Mouse (Mus musculus): ENCODE measurements around the gene Rasa4. TPM values are rescaled to one million over a fixed set of nuclear protein-coding genes. Genes with fewer than 3 reads are reported as not detected.

The Rasa4 gene
- total and polyA plus RNA-seq, 2 experiments from 2014 or later: 26.8 to 30.6 TPM

DNA sequence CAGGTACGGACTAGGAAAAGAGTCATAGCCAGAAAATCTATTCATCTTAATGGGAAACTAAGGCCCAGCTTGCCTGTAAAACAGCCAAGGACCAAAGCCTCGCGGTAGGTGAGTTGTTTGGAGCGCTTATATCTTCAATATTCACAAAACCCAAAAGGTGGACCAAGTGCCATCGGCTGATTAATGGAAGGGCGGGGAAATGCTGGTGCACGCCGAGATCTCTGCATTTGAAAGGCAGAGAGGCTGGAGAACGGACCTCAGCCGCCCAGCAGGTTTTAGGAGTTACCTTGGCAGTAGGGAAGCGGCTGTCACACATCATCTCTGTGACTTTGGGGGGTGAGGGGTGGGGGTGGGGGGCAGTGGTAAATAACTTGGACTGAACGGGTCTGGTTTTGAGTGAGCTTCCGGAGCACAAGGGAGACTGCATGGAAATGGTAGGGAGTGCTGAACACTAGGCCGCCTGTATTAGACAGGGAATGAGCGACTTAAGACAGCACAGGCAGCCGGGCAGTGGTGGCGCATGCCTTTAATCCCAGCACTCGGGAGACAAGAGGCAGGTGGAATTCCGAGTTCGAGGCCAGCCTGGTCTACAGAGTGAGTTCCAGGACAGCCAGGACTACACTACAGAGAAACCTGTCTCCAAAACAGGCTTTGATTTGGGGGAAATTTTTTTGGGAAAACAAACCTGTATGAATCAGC lies 52.7 kb downstream of the Rasa4 start:
- Histone ChIP-seq H3K27ac (ENCODE audit: low read depth, low read length) (peak overlapping the region; percentile 49), H3K27me3 (ENCODE audit: insufficient read depth, low read length) (no peaks in the 10 kb centered on the region), H3K4me1 (ENCODE audit: insufficient read depth, low read length) (peaks cover 7% of the 10 kb centered on the region; the same call in 1 of the 2 replicates), H3K9ac (replicated peaks; ENCODE audit: low read length, poor library complexity, severe bottlenecking) (peak overlapping the region; percentile 73), H3K9me3 (ENCODE audit: low read length) (no peaks in the 10 kb centered on the region), H3K4me2 (ENCODE audit: low read depth, low read length, poor library complexity, severe bottlenecking) (peak overlapping the region; percentile 83), H3K4me3 (ENCODE audit: low read depth, low read length) (peak overlapping the region; percentile 67), H3K36me3 (ENCODE audit: insufficient read depth, low read length) (peaks cover 38% of the 10 kb centered on the region)
- DNase-seq (ENCODE audit: low spot score) (no peak), ATAC-seq (ENCODE audit: low FRiP score) (no peak)
- TF ChIP-seq CTCF (IDR thresholded peaks at IDR 0.05): no peak
- WGBS: 8% methylated on average over 20 of the region's 20 CpGs

DNA sequence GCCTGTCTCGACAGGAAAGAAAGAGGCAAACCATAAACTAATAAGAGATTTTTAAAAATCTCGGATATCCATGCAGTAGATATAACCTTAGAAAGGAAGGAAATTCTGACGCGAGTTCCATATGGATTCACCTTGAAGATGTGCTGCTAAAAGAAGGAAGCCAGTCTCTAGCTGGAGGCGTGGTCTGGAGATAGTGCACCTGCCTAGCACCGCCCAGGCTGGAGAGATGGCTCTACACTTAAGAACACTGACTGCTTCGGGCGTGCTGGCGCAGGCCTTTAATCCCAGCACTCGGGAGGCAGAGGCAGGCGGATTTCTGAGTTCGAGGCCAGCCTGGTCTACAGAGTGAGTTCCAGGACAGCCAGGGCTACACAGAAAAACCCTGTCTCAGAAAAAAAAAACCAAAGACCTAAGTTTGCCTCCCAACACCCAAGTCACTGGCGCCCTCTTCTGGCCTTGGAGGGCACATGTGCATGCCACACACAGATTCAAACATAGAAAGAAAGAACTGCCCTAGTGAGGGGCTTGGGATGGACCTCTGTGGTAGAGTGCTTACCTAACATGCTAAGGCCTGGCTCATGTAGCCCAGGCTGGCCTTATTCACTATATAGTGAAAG lies 54.0 kb downstream of the Rasa4 start:
- no peaks in the 10 kb centered on the region for H3K9me3 ChIP-seq (ENCODE audit: low read length)
- WGBS: 81% methylated on average over 13 of the region's 13 CpGs
- no peak overlapping the region for H3K4me2 ChIP-seq (ENCODE audit: low read depth, low read length, poor library complexity, severe bottlenecking)
- H3K27ac ChIP-seq (ENCODE audit: low read depth, low read length): no peak overlapping the region
- peaks cover 39% of the 10 kb centered on the region for H3K36me3 ChIP-seq (ENCODE audit: insufficient read depth, low read length)
- H3K9ac ChIP-seq (replicated peaks; ENCODE audit: low read length, poor library complexity, severe bottlenecking): no peak overlapping the region
- H3K27me3 ChIP-seq (ENCODE audit: insufficient read depth, low read length): no peaks in the 10 kb centered on the region
- H3K4me3 ChIP-seq (ENCODE audit: low read depth, low read length): no peak overlapping the region
- TF ChIP-seq CTCF (IDR thresholded peaks at IDR 0.05): peak; percentile 73
- ATAC-seq (ENCODE audit: low FRiP score) (no peak), DNase-seq (ENCODE audit: low spot score) (peak; percentile 49)
- H3K4me1 ChIP-seq (ENCODE audit: insufficient read depth, low read length): peaks cover 7% of the 10 kb centered on the region; the same call in 1 of the 2 replicates

DNA sequence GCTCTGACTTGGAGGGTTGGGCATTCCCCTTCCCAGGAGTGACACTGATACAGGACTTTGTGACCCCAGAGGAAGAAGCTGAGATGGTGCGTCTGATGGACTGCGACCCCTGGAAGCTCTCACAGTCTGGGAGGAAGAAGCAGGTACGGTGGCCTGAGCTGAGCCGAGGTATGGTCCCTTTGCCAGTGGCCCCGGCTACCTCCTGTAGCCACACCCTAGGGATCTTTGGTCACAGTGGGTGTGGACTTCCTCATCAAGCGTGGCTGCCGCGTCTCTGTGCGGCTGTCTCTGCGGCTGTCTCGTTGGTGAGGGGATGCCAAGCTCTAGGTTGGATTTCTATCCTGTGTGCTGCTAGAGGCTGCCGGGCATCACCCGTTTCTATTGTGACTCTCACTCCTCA lies 55.7 kb downstream of the Rasa4 start:
- Histone ChIP-seq H3K9ac (replicated peaks; ENCODE audit: low read length, poor library complexity, severe bottlenecking) (no peak overlapping the region), H3K4me3 (ENCODE audit: low read depth, low read length) (no peak overlapping the region), H3K4me1 (ENCODE audit: insufficient read depth, low read length) (peaks cover 7% of the 10 kb centered on the region; the same call in 1 of the 2 replicates), H3K9me3 (ENCODE audit: low read length) (no peaks in the 10 kb centered on the region), H3K4me2 (ENCODE audit: low read depth, low read length, poor library complexity, severe bottlenecking) (no peak overlapping the region), H3K27ac (ENCODE audit: low read depth, low read length) (no peak overlapping the region), H3K36me3 (ENCODE audit: insufficient read depth, low read length) (peaks cover 36% of the 10 kb centered on the region), H3K27me3 (ENCODE audit: insufficient read depth, low read length) (no peaks in the 10 kb centered on the region)
- ATAC-seq (ENCODE audit: low FRiP score): no peak
- no peak for TF ChIP-seq CTCF (IDR thresholded peaks at IDR 0.05)
- DNase-seq (ENCODE audit: low spot score): no peak
- 94% methylated on average over 13 of the region's 13 CpGs for WGBS

DNA sequence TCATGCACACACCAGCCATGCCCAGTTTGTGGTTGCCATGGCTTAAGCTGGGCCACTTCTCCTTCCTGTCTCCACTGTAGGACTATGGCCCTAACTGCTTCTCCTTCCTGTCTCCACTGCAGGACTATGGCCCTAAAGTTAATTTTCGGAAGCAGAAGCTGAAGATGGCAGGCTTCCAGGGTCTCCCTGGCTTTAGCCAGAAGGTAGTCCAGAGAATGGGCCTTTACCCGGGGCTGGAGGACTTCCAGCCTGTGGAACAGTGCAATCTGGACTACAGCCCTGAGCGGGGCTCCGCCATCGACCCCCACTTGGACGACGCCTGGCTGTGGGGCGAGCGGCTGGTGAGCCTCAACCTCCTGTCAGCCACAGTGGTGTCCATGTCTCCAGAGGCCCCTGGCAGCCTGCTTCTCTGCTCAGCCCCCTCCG lies 56.4 kb downstream of the Rasa4 start:
- Histone ChIP-seq H3K36me3 (ENCODE audit: insufficient read depth, low read length) (peaks cover 36% of the 10 kb centered on the region), H3K4me1 (ENCODE audit: insufficient read depth, low read length) (peaks cover 3% of the 10 kb centered on the region; the same call in 1 of the 2 replicates), H3K9ac (replicated peaks; ENCODE audit: low read length, poor library complexity, severe bottlenecking) (no peak overlapping the region), H3K27ac (ENCODE audit: low read depth, low read length) (no peak overlapping the region), H3K4me2 (ENCODE audit: low read depth, low read length, poor library complexity, severe bottlenecking) (no peak overlapping the region), H3K27me3 (ENCODE audit: insufficient read depth, low read length) (no peaks in the 10 kb centered on the region), H3K9me3 (ENCODE audit: low read length) (no peaks in the 10 kb centered on the region), H3K4me3 (ENCODE audit: low read depth, low read length) (no peak overlapping the region)
- ATAC-seq (ENCODE audit: low FRiP score): no peak
- no peak for TF ChIP-seq CTCF (IDR thresholded peaks at IDR 0.05)
- DNase-seq (ENCODE audit: low spot score): peak; percentile 34
- WGBS: 89% methylated on average over 10 of the region's 10 CpGs

DNA sequence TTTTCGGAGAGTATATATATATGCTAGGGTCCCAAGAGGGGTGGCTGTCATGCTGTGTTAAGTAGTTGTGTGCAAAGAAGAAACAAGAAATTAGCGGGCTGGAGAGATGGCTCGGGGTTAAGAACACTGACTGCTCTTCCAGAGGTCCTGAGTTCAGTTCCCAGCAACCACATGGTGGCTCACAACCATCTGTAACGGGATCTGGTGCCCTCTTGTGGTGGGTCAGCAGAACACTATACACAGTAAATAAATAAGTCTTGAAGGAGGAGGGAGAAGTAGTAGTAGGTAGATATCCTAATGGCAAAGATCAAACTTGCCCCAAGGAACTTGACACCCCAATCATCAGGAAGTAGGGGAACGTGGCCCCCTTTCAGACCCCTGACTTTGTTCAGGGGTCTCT lies 59.0 kb downstream of the Rasa4 start:
- Histone ChIP-seq H3K4me1 (ENCODE audit: insufficient read depth, low read length) (no peaks in the 10 kb centered on the region), H3K9ac (replicated peaks; ENCODE audit: low read length, poor library complexity, severe bottlenecking) (no peak overlapping the region), H3K4me3 (ENCODE audit: low read depth, low read length) (no peak overlapping the region), H3K4me2 (ENCODE audit: low read depth, low read length, poor library complexity, severe bottlenecking) (no peak overlapping the region), H3K9me3 (ENCODE audit: low read length) (no peaks in the 10 kb centered on the region), H3K36me3 (ENCODE audit: insufficient read depth, low read length) (peaks cover 36% of the 10 kb centered on the region), H3K27me3 (ENCODE audit: insufficient read depth, low read length) (no peaks in the 10 kb centered on the region), H3K27ac (ENCODE audit: low read depth, low read length) (no peak overlapping the region)
- 89% methylated on average over 5 of the region's 5 CpGs for WGBS
- no peak for DNase-seq (ENCODE audit: low spot score)
- no peak for ATAC-seq (ENCODE audit: low FRiP score)
- TF ChIP-seq CTCF (IDR thresholded peaks at IDR 0.05): no peak

DNA sequence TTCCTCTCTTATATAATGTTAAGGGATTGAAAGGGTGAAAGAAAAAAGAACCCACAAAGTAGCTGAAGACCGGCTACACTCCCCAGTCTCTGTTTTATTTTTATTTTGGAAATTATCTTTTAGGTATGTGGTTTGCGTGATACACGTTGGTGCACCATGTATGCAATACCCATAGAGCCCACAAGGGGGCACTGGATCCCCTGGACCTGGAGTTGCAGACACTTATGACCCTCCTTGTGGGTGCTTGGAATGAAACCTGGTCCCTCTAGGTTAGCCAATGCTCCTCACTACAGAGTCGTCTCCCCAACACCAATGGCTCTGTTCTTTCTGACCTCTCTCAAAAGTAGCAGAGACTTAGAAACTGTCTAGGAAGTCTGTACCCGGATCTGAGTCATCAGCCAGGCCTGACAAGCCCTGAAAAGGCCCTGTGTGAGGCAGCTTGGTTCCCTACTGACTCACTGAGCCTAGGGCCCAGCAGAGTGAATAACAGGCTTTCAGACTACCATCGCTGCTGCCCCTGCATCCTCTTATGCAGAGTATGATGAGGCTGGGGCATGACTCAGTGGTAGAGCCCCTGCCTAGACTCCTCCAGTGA lies 59.5 kb downstream of the Rasa4 start:
- WGBS: 90% methylated on average over 6 of the region's 6 CpGs
- no peaks in the 10 kb centered on the region for H3K27me3 ChIP-seq (ENCODE audit: insufficient read depth, low read length)
- no peak overlapping the region for H3K4me3 ChIP-seq (ENCODE audit: low read depth, low read length)
- ATAC-seq (ENCODE audit: low FRiP score): no peak
- H3K9me3 ChIP-seq (ENCODE audit: low read length): no peaks in the 10 kb centered on the region
- H3K27ac ChIP-seq (ENCODE audit: low read depth, low read length): no peak overlapping the region
- no peaks in the 10 kb centered on the region for H3K4me1 ChIP-seq (ENCODE audit: insufficient read depth, low read length)
- H3K36me3 ChIP-seq (ENCODE audit: insufficient read depth, low read length): peaks cover 34% of the 10 kb centered on the region
- H3K4me2 ChIP-seq (ENCODE audit: low read depth, low read length, poor library complexity, severe bottlenecking): no peak overlapping the region
- DNase-seq (ENCODE audit: low spot score): no peak
- peak; percentile 41 for TF ChIP-seq CTCF (IDR thresholded peaks at IDR 0.05)
- no peak overlapping the region for H3K9ac ChIP-seq (replicated peaks; ENCODE audit: low read length, poor library complexity, severe bottlenecking)
